Mouse (Mus musculus) testis, postnatal 14 days (tissue): ENCODE results near the gene Efhd2.

ENCODE experiments used
- DNase-seq: peaks from one replicate; pipeline ENCODE4 v3.0.0; 2021; ENCODE audit warnings: low spot score

Gene Efhd2

DNA sequence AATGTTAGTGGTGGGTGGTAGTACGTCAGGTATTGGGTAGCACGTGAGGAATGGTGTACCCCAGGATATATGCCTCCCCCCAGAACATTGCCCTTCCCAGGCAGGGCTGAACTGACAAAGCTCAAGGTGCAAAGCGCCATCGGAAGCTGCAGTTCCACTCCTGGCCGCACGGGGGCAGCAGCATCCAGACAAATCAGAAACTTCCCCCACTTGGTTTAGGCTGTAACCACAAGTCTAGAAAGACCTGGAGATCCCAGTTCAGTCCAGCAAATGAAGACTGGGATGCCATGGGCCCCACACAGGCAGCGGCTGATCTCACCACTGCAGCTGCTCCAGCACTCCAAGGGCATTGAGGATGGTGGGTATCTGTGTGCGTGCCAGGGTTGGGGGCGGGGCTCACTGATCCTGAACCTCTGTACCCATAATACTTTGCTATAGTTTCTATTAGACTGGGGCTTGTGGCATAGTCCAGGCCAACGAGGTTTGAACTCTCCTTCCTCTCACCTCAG lies 17.2 kb downstream of the Efhd2 start:
- peak; percentile 76 for DNase-seq

DNA sequence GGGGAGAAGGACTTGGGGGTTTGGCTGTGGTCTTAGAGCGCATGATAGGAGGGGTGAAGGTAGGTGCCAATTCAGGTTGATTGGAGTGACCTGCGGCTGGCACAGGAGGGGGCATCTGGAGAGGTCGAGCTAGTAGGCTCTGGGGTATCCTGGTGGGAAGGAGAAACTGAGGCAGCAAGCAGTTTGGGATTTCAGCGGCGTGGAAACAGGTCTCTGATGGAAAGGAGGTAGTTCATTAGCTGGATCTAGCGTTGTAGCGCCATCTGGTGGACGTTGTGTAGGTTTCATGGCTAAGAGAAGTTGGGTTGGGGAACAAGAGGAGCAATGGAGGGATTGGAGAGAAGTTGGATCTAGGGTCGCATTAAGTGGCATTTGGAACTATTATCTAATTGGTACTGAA lies 21.3 kb downstream of the Efhd2 start:
- no peak for DNase-seq

DNA sequence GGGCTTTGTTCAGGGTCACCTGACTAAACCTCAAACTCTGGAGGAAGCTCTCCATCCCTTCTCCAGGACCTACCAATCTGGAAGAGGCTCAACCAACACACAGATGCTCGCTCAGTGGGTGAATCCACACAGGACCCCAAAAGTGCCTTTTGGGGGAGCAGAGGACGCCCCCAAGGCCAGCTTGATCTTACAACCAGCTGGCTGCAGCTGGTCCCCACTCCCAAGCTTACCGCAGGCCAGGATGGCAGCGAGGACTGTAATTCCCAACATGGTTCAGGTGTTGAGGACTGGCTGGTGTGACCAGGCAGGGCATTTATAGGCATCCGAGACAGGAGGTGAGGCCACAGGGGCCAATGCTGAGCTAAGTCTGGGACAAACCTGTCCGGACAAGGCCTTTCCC lies 28.7 kb downstream of the Efhd2 start, which contains the start of gene Ctrc:
Gene Ctrc, minus strand, starts transcription at position 361 of the 400 bp plus-strand sequence.
- no peak for DNase-seq

DNA sequence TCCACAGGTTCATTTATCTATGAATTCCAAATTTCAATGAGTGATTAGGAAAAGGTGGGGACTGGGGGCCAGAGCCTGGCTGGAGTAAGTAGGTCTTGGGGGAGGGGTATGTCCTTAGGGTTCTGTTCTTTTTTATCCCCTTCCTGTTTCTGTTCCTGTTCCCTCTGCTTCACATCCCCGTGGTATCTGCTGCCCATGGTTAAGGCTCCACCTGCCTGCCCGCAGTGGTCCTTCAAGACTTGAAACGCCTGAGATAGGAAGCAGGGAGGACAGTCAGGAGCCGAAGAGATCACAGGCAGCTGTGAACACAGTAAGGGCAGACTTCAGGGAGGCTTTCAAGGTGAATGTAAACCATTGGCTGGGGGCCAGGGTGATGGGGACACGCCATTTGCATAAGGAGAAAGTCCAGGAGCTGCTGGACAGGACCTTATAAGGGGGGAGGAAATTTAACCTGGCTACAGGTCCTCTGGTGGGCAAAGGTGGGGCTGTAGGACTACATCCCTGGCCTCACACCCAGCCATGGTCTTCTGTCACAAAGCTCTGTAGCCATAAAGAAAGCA lies 40.1 kb downstream of the Efhd2 start:
- no peak for DNase-seq

DNA sequence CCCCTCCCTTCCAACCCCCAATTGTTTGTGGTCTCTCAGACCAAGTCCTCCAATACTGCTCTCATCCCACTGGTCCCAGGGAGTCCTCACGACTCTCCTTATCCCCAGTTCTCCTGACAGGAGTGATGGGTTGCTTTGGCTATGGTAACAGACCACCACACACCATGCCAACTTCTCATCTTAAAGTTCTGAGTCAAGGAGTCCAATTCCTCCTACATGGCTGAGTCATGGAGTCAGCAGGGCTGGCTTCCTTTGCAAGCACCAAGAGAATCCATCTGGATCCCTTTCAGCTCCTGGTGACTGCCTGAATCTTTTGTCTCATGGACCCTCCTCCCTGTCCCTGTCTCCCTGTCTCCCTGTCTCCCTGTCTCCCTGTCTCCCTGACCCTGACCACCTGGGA lies 40.8 kb downstream of the Efhd2 start:
- no peak for DNase-seq

DNA sequence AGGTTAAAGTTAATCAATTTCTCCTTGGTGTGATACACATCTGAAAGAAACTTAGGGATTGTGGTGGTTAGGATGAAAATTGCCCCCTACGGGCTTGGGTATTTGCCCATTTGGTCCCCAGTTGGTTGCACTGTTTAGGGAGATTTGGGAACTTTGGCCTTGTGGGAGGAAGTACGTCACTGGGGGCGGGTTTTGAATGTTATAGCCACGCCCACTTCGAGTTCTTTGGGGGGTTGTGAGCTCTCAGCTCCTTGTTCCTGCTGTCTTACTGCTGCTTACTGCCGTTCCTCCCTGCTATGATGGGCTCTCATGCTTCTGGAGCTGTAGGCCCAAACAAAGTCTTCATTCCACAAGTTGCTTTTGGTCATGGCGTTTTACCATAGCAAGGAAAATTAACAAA lies 43.4 kb downstream of the Efhd2 start:
- DNase-seq: no peak

DNA sequence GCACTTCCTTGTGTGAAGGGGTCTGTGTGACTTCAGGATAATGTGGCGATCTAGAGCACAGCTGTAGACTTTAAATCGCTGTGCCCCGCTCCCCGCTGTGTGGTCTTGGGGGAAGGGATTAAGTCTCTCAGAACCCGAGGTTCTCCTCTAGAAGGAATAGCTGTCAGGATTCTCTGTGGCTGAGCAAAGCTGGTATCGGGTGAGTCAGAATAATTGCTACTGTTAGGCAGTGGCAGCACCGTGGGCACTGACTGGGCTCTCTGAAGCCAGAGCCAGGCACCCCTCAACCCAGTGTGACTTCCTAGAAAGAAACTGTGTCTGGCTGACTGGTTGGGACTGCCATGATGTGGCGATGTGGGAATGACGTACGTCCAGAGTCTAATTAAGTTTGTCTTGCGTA lies 44.3 kb downstream of the Efhd2 start:
- DNase-seq: no peak

DNA sequence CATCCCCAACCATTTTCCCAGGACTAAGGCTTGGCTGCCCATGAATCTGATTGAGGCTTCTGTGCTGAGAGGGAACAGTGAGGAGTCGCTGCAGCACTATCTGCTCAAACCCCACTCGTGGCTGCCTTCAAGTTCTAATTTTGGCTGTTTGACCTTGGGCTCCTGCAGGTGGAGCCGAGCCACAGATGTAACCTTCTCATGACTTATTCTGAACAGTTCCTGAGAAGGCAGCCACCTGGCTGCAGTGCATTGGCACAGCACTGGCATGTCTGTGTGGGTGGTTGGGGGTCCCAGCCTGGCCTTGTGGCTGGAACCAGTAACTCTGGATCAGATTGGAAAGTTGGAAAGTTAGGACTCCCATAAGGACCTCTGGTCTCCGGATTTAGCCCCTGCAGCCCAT lies 46.5 kb downstream of the Efhd2 start:
- DNase-seq: no peak

DNA sequence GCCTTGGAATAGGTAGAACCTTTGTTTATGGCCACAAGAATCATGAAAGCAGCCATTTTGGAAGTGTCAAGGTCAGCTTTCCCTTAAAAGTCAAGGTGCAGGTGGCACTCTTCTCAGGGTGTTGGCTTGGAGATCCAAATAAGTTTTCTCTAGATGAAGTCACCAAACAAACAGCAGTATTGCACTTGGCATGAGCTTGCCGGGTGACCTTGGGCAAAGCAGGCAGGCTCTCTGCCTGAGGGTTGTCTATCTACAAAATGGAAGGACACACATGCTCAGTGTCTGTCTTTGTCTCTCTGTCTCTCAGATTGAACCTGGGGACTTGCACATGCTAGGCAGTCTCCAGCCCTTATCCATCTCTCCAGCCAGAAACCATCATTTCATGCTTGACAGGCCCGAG lies 47.3 kb downstream of the Efhd2 start:
- no peak for DNase-seq

DNA sequence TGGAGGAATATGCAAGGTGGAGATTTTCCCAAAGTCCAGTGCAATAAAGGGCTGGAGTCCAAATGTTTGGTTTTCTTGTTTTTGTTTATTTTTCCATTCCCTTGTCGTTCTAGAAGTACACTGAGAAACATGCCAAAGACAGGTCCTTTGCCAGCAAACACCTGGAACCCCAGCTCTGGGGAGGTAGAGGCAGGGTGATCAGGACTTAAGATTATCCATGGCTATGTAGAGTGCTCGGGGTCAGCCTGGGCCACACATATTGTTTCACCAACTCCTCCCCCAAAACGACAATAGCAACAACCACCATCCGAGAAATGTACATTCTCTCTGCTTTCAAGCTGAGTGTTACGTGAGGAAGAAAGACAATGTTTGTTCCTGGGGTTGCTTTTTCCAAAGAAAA lies 48.7 kb downstream of the Efhd2 start, which contains the start of gene Cela2a:
Gene Cela2a, minus strand, starts transcription at position 101 of the 400 bp plus-strand sequence.
- no peak for DNase-seq

DNA sequence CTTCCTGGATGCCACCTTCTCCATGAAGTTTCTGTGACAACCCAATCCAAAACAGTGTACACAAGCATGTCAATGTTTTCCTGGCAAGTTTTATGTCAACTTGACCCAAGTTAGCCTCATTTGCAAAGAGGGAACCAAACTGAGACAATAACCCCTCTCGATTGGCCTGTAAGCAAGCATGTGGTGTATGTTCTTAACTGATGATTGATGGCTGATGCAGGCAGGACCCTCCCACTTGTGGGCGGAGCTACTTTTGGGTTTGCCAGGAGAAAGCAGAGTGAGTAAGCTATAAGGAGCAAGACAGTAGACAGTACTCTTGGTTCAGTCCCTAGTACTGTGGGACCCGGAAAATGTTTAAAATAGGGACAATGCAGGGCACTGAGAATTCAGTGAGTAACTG lies 51.7 kb downstream of the Efhd2 start:
- DNase-seq: no peak

DNA sequence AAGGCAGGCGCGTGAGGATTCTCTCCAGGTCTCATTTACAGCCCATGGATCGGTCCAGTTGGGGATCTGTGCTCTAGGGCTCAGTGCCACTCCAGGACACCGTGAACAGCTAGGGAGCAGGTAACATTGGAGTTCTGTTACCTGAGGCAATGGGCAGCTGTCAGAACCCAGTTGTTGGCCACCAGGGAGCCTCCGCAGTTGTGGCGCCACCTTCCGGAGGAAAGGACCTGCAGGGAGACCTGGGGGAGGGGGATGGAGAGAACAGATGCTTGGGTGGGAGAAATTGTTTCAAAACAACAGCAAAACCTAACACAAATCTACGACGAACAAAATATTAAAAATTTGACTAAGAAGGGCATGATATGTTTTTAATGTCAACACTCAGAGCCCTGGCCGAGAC lies 52.6 kb downstream of the Efhd2 start:
- DNase-seq: no peak

DNA sequence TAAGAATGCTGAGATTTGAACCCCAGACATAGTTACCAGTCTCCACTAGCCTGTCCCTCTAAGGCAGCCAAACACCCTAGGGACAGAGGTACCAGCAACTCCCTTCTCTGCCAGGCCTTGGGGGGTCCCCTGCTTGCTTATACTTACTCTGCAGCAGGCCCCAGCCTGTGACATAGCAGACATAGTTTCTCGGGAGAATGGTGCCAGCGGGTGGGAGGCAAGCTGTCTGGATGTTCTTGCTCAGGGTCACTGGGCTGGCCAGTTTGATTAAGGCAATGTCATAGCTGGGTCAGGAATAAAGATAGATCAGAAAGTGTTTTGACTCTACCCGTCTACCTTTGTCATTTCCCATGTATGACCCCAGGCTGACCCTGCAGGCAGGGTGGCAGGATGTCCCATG lies 53.5 kb downstream of the Efhd2 start:
- no peak for DNase-seq

DNA sequence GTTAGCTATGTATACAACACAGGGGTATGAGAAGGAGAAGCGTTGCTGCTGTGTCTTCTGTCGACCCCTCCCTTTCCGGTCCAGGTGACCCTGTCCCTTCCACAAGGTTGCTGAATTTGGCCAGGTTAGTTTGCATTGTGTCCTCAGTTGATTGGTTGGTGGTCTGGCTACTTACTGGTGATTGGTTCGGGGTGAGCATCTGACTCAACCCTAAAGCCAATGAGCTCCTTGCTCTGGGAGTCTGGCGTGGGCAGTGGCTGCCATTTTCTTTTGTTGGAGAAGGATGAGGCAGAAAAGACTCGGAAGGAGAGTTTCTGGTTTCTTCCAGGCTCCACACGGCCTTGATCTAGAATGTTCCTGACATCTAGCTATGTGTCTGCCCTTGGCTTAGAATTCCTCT lies 55.4 kb downstream of the Efhd2 start:
- DNase-seq: peak; percentile 70

DNA sequence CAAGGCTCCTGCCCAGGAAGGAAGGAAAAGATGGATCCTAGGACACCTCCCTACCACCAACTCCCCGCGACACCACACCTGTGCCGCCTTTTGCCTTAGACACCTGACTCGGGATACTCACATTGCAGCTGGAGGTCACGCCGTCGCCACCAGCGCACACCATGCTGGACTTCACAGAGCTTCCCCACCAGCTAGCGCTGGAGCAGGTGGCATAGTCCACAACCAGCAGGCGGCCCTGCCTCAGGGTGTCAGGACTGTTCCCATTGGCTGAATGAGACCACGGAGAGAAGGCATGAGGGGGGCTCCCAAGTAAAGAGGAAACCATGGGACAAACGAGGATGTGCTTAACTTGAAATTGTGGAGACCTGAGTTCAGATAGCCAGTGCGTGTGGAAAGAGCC lies 55.9 kb downstream of the Efhd2 start:
- no peak for DNase-seq

DNA sequence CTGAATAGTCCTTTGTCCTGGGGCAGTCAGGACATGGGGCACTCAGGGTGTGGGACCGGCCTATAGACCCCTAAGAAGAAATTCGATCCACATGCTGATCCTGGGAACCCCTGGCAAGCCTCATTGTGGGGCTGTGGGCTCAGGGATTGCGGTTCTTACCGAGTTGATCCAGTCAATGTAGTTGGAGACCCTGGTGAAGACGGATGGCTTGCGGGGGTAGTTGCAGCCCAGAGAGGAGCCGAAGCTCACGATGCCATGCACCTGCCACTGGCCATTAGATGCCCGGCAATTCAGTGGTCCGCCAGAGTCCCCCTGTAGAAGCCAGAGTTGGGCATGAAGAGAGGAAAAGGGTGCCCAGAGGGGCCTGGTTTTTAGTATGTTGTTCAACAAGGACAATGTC lies 57.0 kb downstream of the Efhd2 start:
- no peak for DNase-seq

DNA sequence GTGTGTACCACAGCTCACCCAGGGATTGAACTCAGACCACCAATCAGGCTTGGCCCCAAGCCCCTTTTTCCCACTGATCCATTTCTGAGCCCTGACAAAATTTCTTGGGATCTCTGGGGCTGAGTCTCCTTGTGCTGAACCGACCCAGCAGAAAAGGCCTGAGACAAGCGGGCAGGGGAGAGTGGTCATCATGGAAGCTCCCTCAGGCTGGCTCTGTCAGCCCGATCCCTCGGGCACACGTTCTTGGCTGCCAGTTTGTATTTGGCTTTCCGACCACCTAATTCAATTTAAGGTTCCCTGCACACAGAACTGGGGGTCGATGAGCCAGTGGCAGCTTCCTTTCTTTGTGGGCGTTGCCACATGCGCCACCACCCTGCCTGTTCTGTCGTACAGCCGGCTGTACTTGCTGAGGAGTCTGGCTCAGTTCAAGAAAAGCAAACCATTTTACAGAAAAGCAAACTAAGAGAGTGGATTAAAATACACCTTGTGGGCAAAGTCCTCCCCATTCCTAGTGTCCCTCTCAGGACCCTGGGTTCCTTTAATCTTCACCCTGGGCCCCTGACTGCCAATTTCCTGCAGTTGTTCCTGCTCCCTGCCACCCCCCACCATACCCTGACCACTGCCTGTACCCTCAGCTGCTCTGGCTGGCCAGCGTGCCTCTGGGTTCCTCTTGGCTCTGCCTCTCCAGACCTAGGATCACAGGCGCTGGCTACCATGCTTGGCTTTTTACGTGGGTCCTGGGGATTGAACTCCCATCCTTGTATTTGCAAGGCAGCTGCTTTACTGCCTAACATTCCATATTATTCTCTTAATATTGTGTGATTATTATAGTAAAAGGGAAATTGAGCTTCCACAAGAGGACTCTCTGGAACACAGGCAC lies 57.7 kb downstream of the Efhd2 start:
- DNase-seq: no peak

DNA sequence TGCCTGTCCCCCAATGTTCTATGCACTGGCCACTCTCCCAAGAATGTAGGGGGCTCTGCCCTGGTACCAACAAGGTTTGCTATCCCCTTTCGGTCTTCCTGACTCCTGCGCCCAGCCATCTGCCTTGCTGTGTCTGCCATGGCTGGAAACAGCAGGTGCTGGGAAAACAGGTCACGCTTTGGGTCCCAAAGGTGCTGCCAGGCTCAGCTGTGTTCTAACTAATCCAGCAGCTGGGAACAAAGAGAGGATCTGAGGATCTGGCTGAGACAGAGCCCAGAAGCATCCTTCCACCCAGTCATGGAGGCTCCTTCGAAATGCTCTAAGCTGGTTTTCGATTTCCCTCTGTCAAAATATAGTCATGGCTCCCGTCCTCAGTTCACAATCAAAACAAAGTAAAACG lies 58.5 kb downstream of the Efhd2 start:
- no peak for DNase-seq

DNA sequence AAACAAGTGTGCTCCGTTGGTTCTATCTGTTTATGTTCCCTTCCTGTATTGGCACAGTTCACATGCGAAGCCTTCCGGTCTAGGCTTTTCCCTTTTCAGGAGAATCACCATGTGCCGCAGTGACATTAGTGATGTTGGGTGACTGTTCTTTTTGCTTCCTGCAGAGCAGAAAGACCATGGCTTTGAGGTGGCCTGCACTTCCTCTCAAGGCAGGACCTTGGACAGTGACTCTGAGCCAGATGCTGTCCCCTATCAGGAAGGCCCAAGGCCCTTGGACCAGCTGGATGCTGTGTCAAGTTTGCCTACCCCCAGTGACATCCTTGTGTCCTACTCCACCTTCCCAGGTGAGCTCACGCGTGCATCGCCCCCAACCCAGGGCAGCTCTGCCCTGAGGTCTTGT lies 63.3 kb downstream of the Efhd2 start:
- no peak for DNase-seq

DNA sequence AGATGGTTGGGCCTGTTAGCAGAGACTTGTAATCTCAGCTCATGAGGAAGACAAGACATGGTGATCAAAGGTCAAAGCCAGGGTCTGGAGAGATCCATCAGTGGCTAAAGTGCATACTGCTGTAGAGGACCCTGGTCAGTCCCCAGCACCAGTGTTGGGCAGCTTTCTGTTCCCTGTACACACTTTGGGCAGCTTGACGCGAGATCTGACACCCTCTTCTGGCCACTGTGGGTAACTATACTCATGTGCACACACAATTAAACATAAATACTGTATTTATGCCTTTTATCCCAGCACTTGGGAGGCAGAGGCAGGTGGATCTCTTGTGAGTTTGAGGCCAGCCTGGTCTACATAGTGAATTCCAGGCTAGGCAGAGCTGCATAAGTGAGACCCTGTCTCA lies 63.7 kb downstream of the Efhd2 start:
- DNase-seq: no peak

DNA sequence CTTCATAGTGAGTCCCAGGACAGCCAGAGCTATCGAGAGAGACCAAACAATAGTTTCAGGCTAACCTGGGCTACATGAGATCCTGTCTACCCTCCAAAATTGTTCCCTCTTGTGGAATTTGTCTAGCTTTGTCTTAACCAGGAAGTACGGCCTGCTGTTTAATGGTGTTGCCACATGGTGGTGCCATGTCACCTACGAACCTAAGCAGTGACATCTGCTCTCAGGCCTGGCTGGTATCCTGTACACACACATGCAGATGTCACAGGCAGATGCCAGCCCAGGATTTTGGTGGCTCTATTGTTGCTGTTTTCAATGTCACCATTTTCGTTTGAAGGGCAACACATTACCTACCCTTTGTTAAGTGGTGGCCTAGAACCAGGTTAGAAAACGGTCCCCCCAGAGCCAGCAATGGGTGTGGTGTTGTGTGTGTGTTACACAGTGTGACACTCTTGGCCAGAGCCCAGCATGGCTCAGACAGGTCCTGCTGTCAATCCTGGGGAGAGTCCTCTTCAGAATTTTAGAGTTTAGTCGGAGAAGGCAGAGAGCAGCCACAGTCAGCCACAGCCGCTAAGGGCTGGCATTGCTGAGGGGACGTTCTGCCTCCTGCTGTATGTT lies 64.8 kb downstream of the Efhd2 start:
- DNase-seq: no peak
